Mouse (Mus musculus) cerebellum, adult 11-12 months (tissue): ENCODE measurements around the gene Obp1a.

ENCODE experiments used
- DNase-seq: peaks from one replicate; pipeline ENCODE4 v3.0.0; 2022

The Obp1a gene

DNA sequence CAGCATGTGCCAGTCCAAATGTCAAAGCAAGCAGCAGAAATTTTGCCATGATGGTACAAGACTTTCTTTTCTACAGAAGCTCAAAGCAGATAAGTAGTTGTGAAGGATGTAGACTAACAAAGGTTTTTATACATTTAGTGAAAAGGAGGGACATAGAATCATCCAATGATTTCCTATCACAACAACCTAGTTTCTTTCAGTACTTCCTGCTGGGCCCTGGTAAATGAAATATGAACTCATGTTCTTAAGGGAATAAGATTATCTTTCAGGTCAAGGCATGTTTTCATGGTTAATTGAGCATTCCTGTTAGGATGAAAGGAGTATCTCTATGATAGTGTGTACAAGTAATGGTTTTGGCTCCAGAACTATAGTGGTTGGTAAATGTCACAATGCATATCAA, at the start of gene Obp1a:
Obp1a (minus strand) TSS at position 101 of the 400 bp plus-strand sequence.
- DNase-seq: no peak

DNA sequence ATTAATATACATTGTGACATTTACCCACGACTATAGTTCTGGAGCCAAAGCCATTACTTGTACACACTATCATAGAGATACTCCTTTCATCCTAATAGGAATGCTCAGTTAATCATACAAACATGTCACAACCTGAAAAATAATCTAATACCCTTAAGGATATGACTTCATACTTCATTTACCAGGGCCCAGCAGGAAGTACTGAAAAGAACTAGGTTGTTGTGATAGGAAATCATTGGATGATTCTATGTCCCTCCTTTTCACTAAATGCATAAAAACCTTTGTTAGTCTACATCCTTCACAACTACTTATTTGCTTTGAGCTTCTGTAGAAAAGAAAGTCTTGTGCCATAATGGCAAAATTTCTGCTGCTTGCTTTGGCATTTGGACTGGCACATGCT, 34.0 kb upstream of the Obp1a start, which contains the start of gene Gm5938:
Gm5938 (plus strand) TSS at position 301 of the 400 bp plus-strand sequence.
- no peak for DNase-seq
